Mouse (Mus musculus) neural tube, embryonic 11.5 days (tissue): ENCODE data around the gene H2-Eb2. TPM values are rescaled to one million over a fixed set of nuclear protein-coding genes. Genes with fewer than 3 reads are reported as not detected.

Experiments used
- ATAC-seq: fragments of 200-750 bp; cut with Nextera tagmentation; 2 replicates; pipeline ENCODE4 v1.8.0; 2017; ENCODE audit warnings: moderate number of reproducible peaks, mild to moderate bottlenecking, moderate TSS enrichment, moderate library complexity; ENCODE audit not compliant: insufficient read depth, low FRiP score, low TSS enrichment
- DNase-seq: peaks from one replicate; pipeline ENCODE4 v3.0.0-alpha.2; 2015; ENCODE audit warnings: low spot score
- H3K27ac ChIP-seq: fragments of 300-500 bp; sonication (generic); 2 replicates; pipeline ENCODE4 v1.5.1; 2014; ENCODE audit warnings: low read depth, mild to moderate bottlenecking, low read length
- H3K27me3 ChIP-seq: fragments of 300-500 bp; sonication (generic); 2 replicates; pipeline ENCODE4 v1.6.1; 2014; ENCODE audit warnings: mild to moderate bottlenecking, low read length, mixed read lengths; ENCODE audit not compliant: control insufficient read depth, insufficient read depth
- H3K36me3 ChIP-seq: fragments of 300-500 bp; sonication (generic); 2 replicates; pipeline ENCODE4 v1.6.1; 2014; ENCODE audit warnings: mild to moderate bottlenecking, low read length, moderate library complexity, mixed read lengths; ENCODE audit not compliant: control insufficient read depth, insufficient read depth
- H3K4me1 ChIP-seq: fragments of 300-500 bp; sonication (generic); 2 replicates; pipeline ENCODE4 v1.6.1; 2014; ENCODE audit warnings: low read length, mixed read lengths; ENCODE audit not compliant: control insufficient read depth, insufficient read depth
- H3K4me2 ChIP-seq: fragments of 300-500 bp; sonication (generic); 2 replicates; pipeline ENCODE4 v1.6.1; 2014; ENCODE audit warnings: low read depth, mild to moderate bottlenecking, moderate library complexity
- H3K4me3 ChIP-seq: fragments of 300-500 bp; sonication (generic); 2 replicates; pipeline ENCODE4 v1.5.1; 2014; ENCODE audit warnings: low read depth, low read length
- H3K9ac ChIP-seq: fragments of 300-500 bp; sonication (generic); 2 replicates; pipeline ENCODE4 v1.6.1; 2014; ENCODE audit warnings: mild to moderate bottlenecking, low read length
- H3K9me3 ChIP-seq: fragments of 300-500 bp; sonication (generic); 2 replicates; pipeline ENCODE4 v1.6.1; 2016; ENCODE audit warnings: low read length; ENCODE audit not compliant: control insufficient read depth
- WGBS: fragments of 180-500 bp; shearing (Covaris S2); extraction: QIAGEN DNeasy Blood & Tissue Kit; methylation state at CpG from one replicate; pipeline ENCODE4 v1.1.7; 2014; 5-methylcytosine and 5-hydroxymethylcytosine counted together
- polyA plus RNA-seq: library from polyadenylated mRNA; unstranded; fragments of >200 nt; fragmentation: Nextera tagmentation; extraction: Ambion mirVana; gene quantifications from 2 replicates; pipeline ENCODE4 v1.2.1, GENCODE M21; 2014

H2-Eb2 gene
- polyA plus RNA-seq, 1 experiment from 2014 or later: not detected

- H3K4me1 ChIP-seq: no peaks in the 10 kb centered on the region
- WGBS: 74% methylated on average over 6 of the region's 6 CpGs
- no peak overlapping the region for H3K4me2 ChIP-seq
Measured at GRCm38 (mm10) chr17:34377450-34378209, 52.2 kb downstream of the H2-Eb2 start.

GRCm38 (mm10) chr17:34378716-34379115 lies 53.3 kb downstream of the H2-Eb2 start:
- H3K9ac ChIP-seq: no peak overlapping the region
- DNase-seq: no peak
- H3K27me3 ChIP-seq: no peaks in the 10 kb centered on the region
- H3K4me1 ChIP-seq: no peaks in the 10 kb centered on the region
- no peaks in the 10 kb centered on the region; the same call in 1 of the 2 replicates for H3K9me3 ChIP-seq
- H3K4me3 ChIP-seq: no peak overlapping the region
- no peak overlapping the region for H3K27ac ChIP-seq
- 88% methylated on average over 2 of the region's 2 CpGs for WGBS
- no peak for ATAC-seq
- no peaks in the 10 kb centered on the region for H3K36me3 ChIP-seq
- H3K4me2 ChIP-seq: no peak overlapping the region

More at GRCm38 (mm10) chr17:34377450-34378209, 52.2 kb downstream of the H2-Eb2 start:
- Histone ChIP-seq H3K9ac (no peak overlapping the region), H3K9me3 (no peaks in the 10 kb centered on the region), H3K27me3 (no peaks in the 10 kb centered on the region), H3K36me3 (no peaks in the 10 kb centered on the region), H3K27ac (no peak overlapping the region), H3K4me3 (no peak overlapping the region)
- DNase-seq (no peak), ATAC-seq (no peak)

- no peak overlapping the region for H3K27ac ChIP-seq
- 81% methylated on average over 7 of the region's 7 CpGs for WGBS
- no peak for DNase-seq
- no peak overlapping the region for H3K4me2 ChIP-seq
- no peaks in the 10 kb centered on the region; the same call in 1 of the 2 replicates for H3K9me3 ChIP-seq
- H3K9ac ChIP-seq: no peak overlapping the region
- no peaks in the 10 kb centered on the region for H3K4me1 ChIP-seq
- ATAC-seq: no peak
- no peaks in the 10 kb centered on the region for H3K36me3 ChIP-seq
- no peak overlapping the region for H3K4me3 ChIP-seq
- no peaks in the 10 kb centered on the region for H3K27me3 ChIP-seq
Measured at GRCm38 (mm10) chr17:34379451-34379850, 54.0 kb downstream of the H2-Eb2 start.

GRCm38 (mm10) chr17:34381876-34382275 lies 56.4 kb downstream of the H2-Eb2 start:
- ATAC-seq (no peak), DNase-seq (no peak)
- Histone ChIP-seq H3K27me3 (no peaks in the 10 kb centered on the region), H3K9ac (no peak overlapping the region), H3K36me3 (no peaks in the 10 kb centered on the region), H3K4me1 (no peaks in the 10 kb centered on the region), H3K27ac (no peak overlapping the region), H3K4me2 (no peak overlapping the region), H3K4me3 (no peak overlapping the region), H3K9me3 (no peaks in the 10 kb centered on the region; the same call in 1 of the 2 replicates)
- WGBS: 75% methylated on average over 11 of the region's 11 CpGs

- Histone ChIP-seq H3K4me3 (no peak overlapping the region), H3K9ac (no peak overlapping the region), H3K27ac (no peak overlapping the region), H3K4me2 (no peak overlapping the region), H3K27me3 (no peaks in the 10 kb centered on the region), H3K4me1 (no peaks in the 10 kb centered on the region), H3K36me3 (no peaks in the 10 kb centered on the region), H3K9me3 (no peaks in the 10 kb centered on the region; the same call in 1 of the 2 replicates)
- no peak for DNase-seq
- ATAC-seq: no peak
- 69% methylated on average over 7 of the region's 7 CpGs for WGBS
Measured at GRCm38 (mm10) chr17:34383212-34383611, 57.7 kb downstream of the H2-Eb2 start.

- ATAC-seq (no peak), DNase-seq (no peak)
- Histone ChIP-seq H3K27me3 (no peaks in the 10 kb centered on the region), H3K9ac (no peak overlapping the region), H3K4me3 (no peak overlapping the region), H3K4me1 (no peaks in the 10 kb centered on the region), H3K36me3 (no peaks in the 10 kb centered on the region), H3K9me3 (no peaks in the 10 kb centered on the region; the same call in 1 of the 2 replicates), H3K4me2 (no peak overlapping the region), H3K27ac (no peak overlapping the region)
- 80% methylated on average over 3 of the region's 3 CpGs for WGBS
Measured at GRCm38 (mm10) chr17:34384699-34385098, 59.2 kb downstream of the H2-Eb2 start.

- H3K4me2 ChIP-seq: no peak overlapping the region
- no peak overlapping the region for H3K4me3 ChIP-seq
- H3K9me3 ChIP-seq: no peaks in the 10 kb centered on the region; the same call in 1 of the 2 replicates
- no peak overlapping the region for H3K27ac ChIP-seq
- H3K27me3 ChIP-seq: peaks cover 2% of the 10 kb centered on the region; the same call in 1 of the 2 replicates
- ATAC-seq (no peak), DNase-seq (no peak)
- H3K9ac ChIP-seq: no peak overlapping the region
- WGBS: 77% methylated on average over 2 of the region's 2 CpGs
- no peaks in the 10 kb centered on the region for H3K36me3 ChIP-seq
- H3K4me1 ChIP-seq: no peaks in the 10 kb centered on the region
Measured at GRCm38 (mm10) chr17:34386656-34387055, 61.2 kb downstream of the H2-Eb2 start.

GRCm38 (mm10) chr17:34388513-34388912 lies 63.0 kb downstream of the H2-Eb2 start:
- 40% methylated on average over 4 of the region's 4 CpGs for WGBS
- no peaks in the 10 kb centered on the region for H3K36me3 ChIP-seq
- ATAC-seq (no peak), DNase-seq (no peak)
- H3K4me3 ChIP-seq: no peak overlapping the region
- H3K9ac ChIP-seq: no peak overlapping the region
- no peak overlapping the region for H3K27ac ChIP-seq
- no peak overlapping the region for H3K4me2 ChIP-seq
- H3K4me1 ChIP-seq: no peaks in the 10 kb centered on the region
- no peaks in the 10 kb centered on the region for H3K9me3 ChIP-seq
- peaks cover 2% of the 10 kb centered on the region; the same call in 1 of the 2 replicates for H3K27me3 ChIP-seq
